Mouse (Mus musculus) spleen, adult 2 months (tissue): ENCODE results near the gene Rab11fip3. TPM values are rescaled to one million over a fixed set of nuclear protein-coding genes. Genes with fewer than 3 reads are reported as not detected.

Experiments
- DNase-seq, 2 experiments: peaks; one replicate each; pipeline versions ENCODE4 v3.0.0 to v3.0.0-alpha.2; 2012 to 2021; ENCODE audit warnings: low spot score in 2 of 2, low read depth in 1 of 2
- H3K27ac ChIP-seq: fragments of 200-500 bp; 2 replicates; pipeline ENCODE4 v1.5.1; 2012; ENCODE audit warnings: low read length, inconsistent platforms; ENCODE audit not compliant: insufficient read depth
- H3K27me3 ChIP-seq: fragments of 200-500 bp; 2 replicates; pipeline ENCODE4 v1.6.1; 2012; ENCODE audit warnings: mild to moderate bottlenecking, moderate library complexity, low read length, inconsistent platforms; ENCODE audit not compliant: control insufficient read depth, insufficient read depth
- H3K36me3 ChIP-seq: fragments of 200-500 bp; 2 replicates; pipeline ENCODE4 v1.6.1; 2012; ENCODE audit warnings: mild to moderate bottlenecking, low read length, inconsistent platforms; ENCODE audit not compliant: control insufficient read depth, insufficient read depth
- H3K4me1 ChIP-seq: fragments of 200-500 bp; 2 replicates; pipeline ENCODE4 v1.6.1; 2011; ENCODE audit warnings: inconsistent platforms; ENCODE audit not compliant: control insufficient read depth, insufficient read depth, insufficient read length
- H3K4me3 ChIP-seq: fragments of 200-500 bp; 2 replicates; pipeline ENCODE4 v1.5.1; 2011; ENCODE audit warnings: mild to moderate bottlenecking, inconsistent platforms; ENCODE audit not compliant: insufficient read depth, insufficient read length; ENCODE audit errors: extremely low read depth
- CTCF ChIP-seq: fragments of 200-500 bp; IDR thresholded peaks from 2 replicates; pipeline ENCODE4 v1.5.1; 2011; ENCODE audit warnings: mild to moderate bottlenecking, inconsistent platforms; ENCODE audit not compliant: insufficient read depth, insufficient read length, insufficient replicate concordance; ENCODE audit errors: extremely low read depth
- POLR2A ChIP-seq: fragments of 200-500 bp; IDR thresholded peaks from 2 replicates; pipeline ENCODE4 v1.6.1; 2011; ENCODE audit warnings: low read depth, low read length, inconsistent platforms
- WGBS: fragments of 180-500 bp; shearing (Covaris S2); methylation state at CpG from one replicate; pipeline ENCODE4 v1.1.7; 2018; 5-methylcytosine and 5-hydroxymethylcytosine counted together
- polyA plus RNA-seq: library from polyadenylated mRNA; depleted of rRNA; stranded (reverse); fragments of >200 nt; gene quantifications from 2 replicates; pipeline ENCODE4 v1.2.3, GENCODE M21; 2012

Gene Rab11fip3
- polyA plus RNA-seq, 1 experiment = 13.3 TPM

DNA sequence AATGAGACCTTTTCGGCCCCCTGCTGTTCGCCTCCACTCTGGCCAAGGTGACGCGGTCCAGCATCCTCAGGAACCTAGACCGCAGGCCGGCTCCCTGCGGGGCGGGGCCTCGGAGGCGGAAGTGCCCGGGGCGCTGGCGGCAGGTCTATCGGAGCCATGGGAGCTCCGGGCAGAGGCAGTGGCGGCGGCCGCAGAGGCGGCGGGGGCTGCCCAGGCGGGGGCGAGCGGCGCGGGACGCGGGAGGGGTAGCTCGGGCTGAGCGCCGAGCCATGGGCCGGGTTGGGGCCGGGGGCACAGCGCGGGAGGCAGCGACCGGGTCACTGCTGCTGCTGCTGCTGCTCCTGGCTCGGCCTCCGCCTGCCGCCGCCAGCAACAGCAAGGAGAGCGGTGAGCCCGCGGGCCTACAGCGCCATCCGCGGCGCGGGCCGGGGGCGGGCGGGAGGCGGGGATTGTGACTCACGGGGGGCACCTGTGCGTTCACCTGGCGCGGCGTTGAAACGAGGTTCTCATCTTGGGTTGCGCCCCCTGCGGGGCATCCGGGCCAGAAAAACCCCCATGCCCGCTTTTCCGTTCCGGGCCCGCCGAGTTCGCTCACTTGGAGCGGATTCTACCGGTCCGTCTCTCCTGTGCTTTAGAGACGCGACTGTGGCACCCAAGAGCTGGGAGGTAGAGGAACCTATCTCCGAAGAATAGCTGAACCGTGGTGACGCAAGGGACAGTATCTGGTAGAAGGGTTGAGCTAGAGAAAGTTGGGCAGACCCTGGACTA is 44.0 kb upstream of the Rab11fip3 start, which contains the start of gene Tmem8:
Tmem8 (plus strand) TSS at position 119 of the 768 bp plus-strand sequence.
- TF ChIP-seq CTCF (peak; percentile 28; the same call in 1 of the 2 replicates), POLR2A (peak; percentile 35)
- H3K27me3 ChIP-seq = no peaks in the 10 kb centered on the region
- no peaks in the 10 kb centered on the region for H3K36me3 ChIP-seq
- DNase-seq = peak; percentile 50 to 76
- H3K4me3 ChIP-seq = peak within 1 kb of the TSS; percentile 65
- WGBS = under 1% methylated on average over 62 of the region's 75 CpGs
- H3K27ac ChIP-seq = peak within 1 kb of the TSS; percentile 36
- H3K4me1 ChIP-seq = no peaks in the 10 kb centered on the region; the same call in 1 of the 2 replicates

DNA sequence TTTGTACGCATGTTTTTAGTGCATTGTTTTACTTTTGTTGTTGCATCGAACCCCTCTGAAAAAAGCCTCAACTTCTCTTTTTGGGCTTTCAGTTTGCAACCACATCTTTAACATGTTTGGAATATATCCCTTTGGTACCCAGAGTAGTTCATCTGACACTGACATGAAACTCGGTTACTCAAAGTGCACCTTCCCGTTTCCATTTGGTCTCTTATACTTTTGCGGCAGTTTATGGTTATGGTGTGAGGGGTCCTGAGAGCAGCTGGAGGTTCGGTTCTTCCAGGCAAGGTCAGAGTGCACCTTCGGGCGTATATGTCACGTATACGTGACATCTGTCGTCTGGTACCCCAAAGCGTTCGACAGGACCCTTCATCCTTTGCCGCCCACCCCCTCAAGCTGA is 43.4 kb upstream of the Rab11fip3 start:
- H3K27me3 ChIP-seq = no peaks in the 10 kb centered on the region
- no peaks in the 10 kb centered on the region; the same call in 1 of the 2 replicates for H3K4me1 ChIP-seq
- peak overlapping the region; percentile 6; the same call in 1 of the 2 replicates for H3K27ac ChIP-seq
- no peak for DNase-seq
- no peaks in the 10 kb centered on the region for H3K36me3 ChIP-seq
- TF ChIP-seq CTCF = no peak
- TF ChIP-seq POLR2A = no peak
- H3K4me3 ChIP-seq = peak overlapping the region; percentile 65; the same call in 1 of the 2 replicates
- WGBS = 14% methylated on average over 14 of the region's 14 CpGs

DNA sequence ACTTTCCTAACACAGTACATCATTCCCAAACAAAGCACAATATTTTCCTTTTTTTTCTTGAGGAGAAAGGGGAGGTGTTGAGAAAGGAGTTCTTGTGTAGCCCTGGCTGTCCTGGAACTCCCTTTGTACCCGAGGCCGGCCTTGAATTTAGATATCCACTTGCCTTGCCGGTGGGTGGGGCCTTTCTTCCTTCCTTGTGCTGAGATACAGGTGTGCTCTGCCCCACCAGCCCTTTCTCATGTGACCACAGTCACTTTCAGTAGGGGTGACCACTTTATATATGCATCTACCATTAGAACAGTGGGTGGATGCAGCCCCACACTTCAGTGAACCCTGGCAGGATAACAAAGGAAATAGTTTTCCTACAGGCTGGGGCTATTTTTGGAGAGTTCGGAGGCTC is 42.4 kb upstream of the Rab11fip3 start:
- H3K27me3 ChIP-seq = no peaks in the 10 kb centered on the region
- no peak for DNase-seq
- no peaks in the 10 kb centered on the region; the same call in 1 of the 2 replicates for H3K4me1 ChIP-seq
- 74% methylated on average over 4 of the region's 4 CpGs for WGBS
- H3K27ac ChIP-seq = no peak overlapping the region
- TF ChIP-seq CTCF = no peak
- no peak for TF ChIP-seq POLR2A
- no peaks in the 10 kb centered on the region for H3K36me3 ChIP-seq
- no peak overlapping the region for H3K4me3 ChIP-seq

DNA sequence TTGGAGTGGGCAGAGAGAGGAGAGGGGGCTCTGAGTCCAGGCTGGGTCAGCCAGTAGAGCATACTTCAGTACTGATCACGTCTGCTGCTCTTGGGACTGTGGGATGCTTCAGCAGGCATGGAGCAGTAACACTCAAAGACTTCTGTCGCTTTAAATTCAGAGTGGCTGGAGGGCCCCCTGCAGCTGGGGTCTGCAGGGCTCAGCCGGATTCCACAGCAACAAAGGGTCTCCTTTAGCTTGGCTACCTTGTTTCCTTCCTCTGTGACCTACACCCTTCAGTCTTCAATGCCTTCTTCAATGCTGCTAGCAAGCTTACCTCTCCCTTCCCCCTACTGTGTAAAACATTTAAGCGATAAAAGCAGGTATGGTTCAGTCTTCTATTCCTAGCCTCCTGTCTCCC is 41.7 kb upstream of the Rab11fip3 start:
- no peak overlapping the region for H3K4me3 ChIP-seq
- 72% methylated on average over 4 of the region's 4 CpGs for whole genome bisulfite sequencing
- no peak overlapping the region for H3K27ac ChIP-seq

DNA sequence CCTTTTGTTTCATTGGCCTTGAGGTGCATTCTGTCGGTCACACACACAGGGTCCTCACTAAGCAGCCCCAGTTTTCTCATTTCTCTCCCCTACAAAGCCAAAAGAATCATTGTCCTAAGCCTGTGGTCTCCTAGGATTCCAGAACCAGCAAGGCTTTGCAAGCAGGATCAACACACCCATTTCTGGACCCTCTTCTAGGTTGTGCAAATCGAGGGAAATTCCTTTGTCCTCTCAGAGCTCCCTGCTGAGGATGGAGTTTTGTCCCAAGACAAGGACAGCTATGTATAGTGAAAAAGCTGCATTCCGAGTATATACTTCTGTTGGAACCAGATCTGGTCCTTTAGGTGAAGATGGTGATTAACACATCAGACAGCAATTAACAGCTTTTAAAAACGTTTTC is 40.8 kb upstream of the Rab11fip3 start:
- Histone ChIP-seq H3K27ac (no peak overlapping the region), H3K27me3 (no peaks in the 10 kb centered on the region), H3K4me1 (no peaks in the 10 kb centered on the region; the same call in 1 of the 2 replicates), H3K4me3 (no peak overlapping the region), H3K36me3 (no peaks in the 10 kb centered on the region)
- no peak for DNase-seq
- 66% methylated on average over 4 of the region's 4 CpGs for WGBS
- TF ChIP-seq CTCF = no peak
- no peak for TF ChIP-seq POLR2A

More for the DNA sequence above, 41.7 kb upstream of the Rab11fip3 start:
- no peak for DNase-seq
- no peak for TF ChIP-seq CTCF
- TF ChIP-seq POLR2A = no peak
- Histone ChIP-seq H3K27me3 (no peaks in the 10 kb centered on the region), H3K36me3 (no peaks in the 10 kb centered on the region), H3K4me1 (no peaks in the 10 kb centered on the region; the same call in 1 of the 2 replicates)

DNA sequence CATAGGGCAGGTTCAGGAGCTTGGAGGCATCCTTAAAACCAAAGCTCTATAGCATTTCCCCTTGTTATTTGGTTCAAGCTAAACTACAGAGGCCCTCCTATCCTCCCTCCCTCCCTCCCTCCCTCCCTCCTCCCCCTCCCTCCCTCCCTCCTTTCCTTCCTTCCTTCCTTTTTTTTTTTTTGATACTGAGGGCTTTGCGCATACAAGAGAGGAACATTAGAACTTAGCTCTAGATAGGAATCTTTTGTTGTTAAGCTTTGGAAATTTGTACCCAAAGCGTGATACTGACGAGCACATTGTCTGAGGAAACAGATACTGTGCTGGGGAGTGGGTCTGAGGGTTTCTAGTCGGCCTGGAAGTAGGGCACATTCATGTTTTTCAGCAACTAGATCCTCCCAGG is 36.3 kb upstream of the Rab11fip3 start:
- WGBS = 30% methylated on average over 4 of the region's 4 CpGs
- DNase-seq = no peak
- no peaks in the 10 kb centered on the region for H3K27me3 ChIP-seq
- no peaks in the 10 kb centered on the region for H3K36me3 ChIP-seq
- H3K4me3 ChIP-seq = no peak overlapping the region
- no peaks in the 10 kb centered on the region for H3K4me1 ChIP-seq
- no peak overlapping the region for H3K27ac ChIP-seq
- TF ChIP-seq POLR2A (no peak), CTCF (no peak)

DNA sequence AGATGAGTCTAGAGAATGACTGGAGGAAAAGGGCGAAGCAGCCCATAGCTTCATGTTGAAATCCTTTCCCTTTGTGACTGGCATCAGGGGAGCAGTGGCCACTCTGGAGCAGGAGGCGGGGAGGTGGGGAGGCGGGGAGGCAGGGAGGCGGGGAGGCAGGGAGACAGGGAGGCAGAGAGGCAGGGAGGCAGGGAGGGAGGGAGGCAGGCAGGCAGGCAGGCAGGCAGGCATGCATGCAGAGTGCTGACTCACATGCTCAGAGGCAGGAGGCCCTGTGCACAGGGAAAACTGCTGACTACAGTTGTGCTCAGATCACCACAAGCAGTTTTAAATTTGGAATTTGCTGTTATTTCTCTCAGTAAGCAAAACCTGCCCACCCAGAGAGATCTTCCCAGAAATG is 32.1 kb upstream of the Rab11fip3 start:
- DNase-seq = no peak
- Histone ChIP-seq H3K4me1 (no peaks in the 10 kb centered on the region), H3K27ac (no peak overlapping the region), H3K27me3 (no peaks in the 10 kb centered on the region), H3K36me3 (no peaks in the 10 kb centered on the region), H3K4me3 (no peak overlapping the region)
- 89% methylated on average over 4 of the region's 4 CpGs for WGBS
- no peak for TF ChIP-seq CTCF
- TF ChIP-seq POLR2A = no peak
